Mouse (Mus musculus) embryonic facial prominence, embryonic 12.5 days (tissue): ENCODE data around the gene Fxyd4. TPM values are rescaled to one million over a fixed set of nuclear protein-coding genes. Genes with fewer than 3 reads are reported as not detected.

Experiments used
- ATAC-seq: fragments of 200-750 bp; cut with Nextera tagmentation; 2 replicates; pipeline ENCODE4 v1.8.0; 2017; ENCODE audit not compliant: insufficient number of reproducible peaks, insufficient read depth, low FRiP score, low TSS enrichment
- H3K27ac ChIP-seq: fragments of 300-500 bp; sonication (generic); 2 replicates; pipeline ENCODE4 v1.5.1; 2016; ENCODE audit warnings: mild to moderate bottlenecking
- H3K27me3 ChIP-seq: fragments of 300-500 bp; sonication (generic); 2 replicates; pipeline ENCODE4 v1.6.1; 2016; ENCODE audit warnings: mild to moderate bottlenecking, moderate library complexity
- H3K36me3 ChIP-seq: fragments of 300-500 bp; sonication (generic); 2 replicates; pipeline ENCODE4 v1.6.1; 2016; ENCODE audit warnings: mild to moderate bottlenecking
- H3K4me1 ChIP-seq: fragments of 300-500 bp; sonication (generic); 2 replicates; pipeline ENCODE4 v1.6.1; 2016
- H3K4me2 ChIP-seq: fragments of 300-500 bp; sonication (generic); replicated peaks from 2 replicates; pipeline ENCODE4 v1.6.1; 2016; ENCODE audit warnings: mild to moderate bottlenecking, moderate library complexity
- H3K4me3 ChIP-seq: fragments of 300-500 bp; sonication (generic); 2 replicates; pipeline ENCODE4 v1.5.1; 2016; ENCODE audit warnings: mild to moderate bottlenecking
- H3K9ac ChIP-seq: fragments of 300-500 bp; sonication (generic); 2 replicates; pipeline ENCODE4 v1.6.1; 2016; ENCODE audit warnings: mild to moderate bottlenecking, moderate library complexity
- H3K9me3 ChIP-seq: fragments of 300-500 bp; sonication (generic); 2 replicates; pipeline ENCODE4 v1.6.1; 2016; ENCODE audit warnings: mild to moderate bottlenecking, moderate library complexity
- WGBS: fragments of 180-500 bp; shearing (Covaris S2); methylation state at CpG from one replicate; pipeline ENCODE4 v1.1.7; 2016; 5-methylcytosine and 5-hydroxymethylcytosine counted together
- polyA plus RNA-seq: library from polyadenylated mRNA; unstranded; fragments of >200 nt; fragmentation: Nextera tagmentation; extraction: Ambion mirVana; gene quantifications from 2 replicates; pipeline ENCODE4 v1.2.1, GENCODE M21; 2016

Gene Fxyd4
- 2.2 and 3.7 TPM in 2 replicates for polyA plus RNA-seq

DNA sequence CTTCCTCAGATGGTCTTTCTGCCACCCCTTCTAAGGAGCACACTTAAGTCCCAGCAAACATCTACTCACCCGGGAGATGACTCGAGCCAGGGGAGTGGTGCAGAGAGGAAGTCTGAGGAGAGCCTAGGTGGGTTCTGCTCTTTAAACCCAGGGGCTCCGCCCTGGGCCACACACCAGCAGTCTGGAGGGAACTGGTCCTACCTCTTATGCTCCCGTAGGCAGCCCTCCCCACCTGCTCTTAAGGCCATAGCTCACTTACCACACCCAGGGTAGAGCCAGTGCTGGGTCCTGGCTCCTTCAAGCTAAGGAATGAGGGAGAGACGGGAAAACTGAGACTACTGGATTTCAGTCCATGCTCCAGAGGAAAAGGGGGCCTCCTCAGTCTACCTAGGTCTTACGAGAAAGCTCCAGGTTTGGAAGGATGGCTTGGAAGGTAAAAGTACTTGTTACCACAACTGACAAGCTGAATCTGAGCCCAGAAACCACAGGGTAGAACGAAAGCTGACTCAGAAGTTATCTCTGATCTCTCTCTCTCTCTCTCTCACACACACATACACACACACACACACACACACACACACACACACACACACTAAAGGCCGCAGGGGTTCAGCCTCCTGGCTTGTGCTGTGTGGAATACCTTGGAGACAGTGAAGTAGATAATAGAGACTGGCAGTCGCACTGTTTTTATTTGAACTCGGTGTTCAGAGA is at the start of gene Fxyd4:
TSS of gene Fxyd4 (minus strand) at position 471 of the 711 bp plus-strand sequence.
- ATAC-seq: no peak

GRCm38 (mm10) chr6:117987173-117987572 is 49.7 kb upstream of the Fxyd4 start:
- Histone ChIP-seq H3K27ac (no peak overlapping the region), H3K4me3 (no peak overlapping the region), H3K27me3 (no peaks in the 10 kb centered on the region), H3K9ac (no peak overlapping the region), H3K4me2 (no peak overlapping the region), H3K9me3 (no peaks in the 10 kb centered on the region), H3K4me1 (no peaks in the 10 kb centered on the region), H3K36me3 (no peaks in the 10 kb centered on the region)
- WGBS: 56% methylated on average over 5 of the region's 5 CpGs
- no peak for ATAC-seq

More for the DNA sequence above, at the start of gene Fxyd4:
- H3K4me2 ChIP-seq: no peak within 1 kb of the TSS
- H3K4me3 ChIP-seq: no peak within 1 kb of the TSS
- no peaks in the 10 kb centered on the region for H3K9me3 ChIP-seq
- H3K9ac ChIP-seq: no peak within 1 kb of the TSS
- no peaks in the 10 kb centered on the region for H3K4me1 ChIP-seq
- H3K36me3 ChIP-seq: no peaks in the 10 kb centered on the region
- H3K27me3 ChIP-seq: no peaks in the 10 kb centered on the region
- WGBS: 74% methylated on average over 10 of the region's 10 CpGs
- H3K27ac ChIP-seq: no peak within 1 kb of the TSS

- H3K4me2 ChIP-seq: no peak overlapping the region
- no peaks in the 10 kb centered on the region for H3K4me1 ChIP-seq
- H3K27ac ChIP-seq: no peak overlapping the region
- no peak overlapping the region for H3K9ac ChIP-seq
- ATAC-seq: no peak
- 46% methylated on average over 9 of the region's 9 CpGs for WGBS
- H3K4me3 ChIP-seq: no peak overlapping the region
- no peaks in the 10 kb centered on the region; the same call in 1 of the 2 replicates for H3K9me3 ChIP-seq
- no peaks in the 10 kb centered on the region for H3K36me3 ChIP-seq
- H3K27me3 ChIP-seq: no peaks in the 10 kb centered on the region
Observed at GRCm38 (mm10) chr6:117966729-117967128, 29.2 kb upstream of the Fxyd4 start.

DNA sequence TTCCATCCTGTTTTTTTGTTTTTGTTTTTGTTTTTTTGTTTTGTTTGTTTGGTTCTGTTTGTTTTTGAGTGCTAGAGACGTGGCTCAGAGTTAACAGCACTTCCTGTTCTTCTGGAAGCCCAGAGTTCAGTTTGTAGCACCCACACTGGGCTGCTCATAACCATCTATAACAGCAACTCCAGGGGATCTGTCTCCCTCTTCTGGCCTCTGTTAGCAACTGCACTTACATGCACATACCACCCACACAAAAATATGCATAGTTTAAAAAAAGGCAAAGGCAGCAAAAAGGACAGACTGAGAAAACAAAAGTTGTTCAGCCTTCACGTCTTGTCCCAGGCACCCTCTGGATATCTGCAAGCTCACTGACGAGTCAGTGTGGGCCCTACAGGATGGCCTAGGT is 25.7 kb upstream of the Fxyd4 start:
- WGBS: 83% methylated on average over 3 of the region's 3 CpGs
- no peaks in the 10 kb centered on the region for H3K36me3 ChIP-seq
- H3K27ac ChIP-seq: no peak overlapping the region
- H3K9me3 ChIP-seq: no peaks in the 10 kb centered on the region; the same call in 1 of the 2 replicates
- H3K9ac ChIP-seq: no peak overlapping the region
- no peak for ATAC-seq
- H3K27me3 ChIP-seq: no peaks in the 10 kb centered on the region
- no peak overlapping the region for H3K4me3 ChIP-seq
- no peaks in the 10 kb centered on the region for H3K4me1 ChIP-seq
- H3K4me2 ChIP-seq: no peak overlapping the region

GRCm38 (mm10) chr6:117956851-117957501 is 19.5 kb upstream of the Fxyd4 start:
- Histone ChIP-seq H3K4me1 (0 out of 2 replicates have a peak, but pooled peaks cover 5% of the 10 kb centered on the region), H3K36me3 (no peaks in the 10 kb centered on the region), H3K27ac (no peak overlapping the region), H3K27me3 (no peaks in the 10 kb centered on the region), H3K4me2 (no peak overlapping the region), H3K9ac (no peak overlapping the region), H3K9me3 (no peaks in the 10 kb centered on the region), H3K4me3 (no peak overlapping the region)
- 17% methylated on average over 14 of the region's 14 CpGs for WGBS
- no peak for ATAC-seq

DNA sequence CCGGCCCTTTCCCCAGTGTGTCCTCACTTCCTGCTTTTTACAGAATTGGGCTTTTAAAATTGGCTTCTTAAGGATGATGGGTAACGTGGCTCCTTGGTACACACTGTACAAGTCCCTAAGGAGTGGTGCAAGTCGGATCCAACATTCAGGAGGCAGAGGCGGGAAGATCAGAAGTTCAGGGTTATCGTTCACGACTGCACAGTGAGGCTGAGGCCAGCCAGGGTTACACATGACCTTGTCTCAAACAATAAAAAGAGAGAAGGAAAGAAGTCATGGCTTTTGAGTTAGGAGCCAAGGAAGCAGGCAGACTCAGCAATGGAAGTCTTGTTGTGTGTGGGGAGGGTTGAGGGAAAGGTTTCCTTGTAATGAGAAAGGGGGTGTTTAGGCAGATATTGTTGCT is 18.7 kb upstream of the Fxyd4 start:
- no peak for ATAC-seq
- Histone ChIP-seq H3K36me3 (no peaks in the 10 kb centered on the region), H3K4me3 (no peak overlapping the region), H3K9me3 (no peaks in the 10 kb centered on the region), H3K27me3 (no peaks in the 10 kb centered on the region), H3K4me2 (no peak overlapping the region), H3K27ac (no peak overlapping the region), H3K4me1 (0 out of 2 replicates have a peak, but pooled peaks cover 5% of the 10 kb centered on the region), H3K9ac (no peak overlapping the region)
- 61% methylated on average over 6 of the region's 6 CpGs for WGBS

DNA sequence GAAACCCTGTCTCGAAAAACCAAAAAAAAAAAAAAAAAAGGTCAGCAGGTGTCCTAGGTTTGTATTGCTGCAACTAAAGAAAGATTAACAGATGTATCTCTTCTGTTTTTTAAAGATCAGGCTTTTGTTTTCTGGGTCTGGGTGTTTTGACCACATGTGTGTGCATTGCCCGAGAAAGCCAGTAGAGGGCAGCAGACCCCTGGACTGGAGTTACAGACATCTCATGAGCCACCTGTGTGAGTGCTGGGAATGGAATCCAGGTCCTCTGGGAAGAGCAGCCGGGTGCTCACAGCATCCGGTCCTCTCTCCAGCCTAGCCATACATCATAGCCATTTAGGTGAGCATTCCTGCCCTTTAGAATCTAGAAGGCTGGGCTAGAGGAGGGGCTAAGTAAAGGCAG is 14.8 kb upstream of the Fxyd4 start:
- H3K27ac ChIP-seq: no peak overlapping the region
- no peak overlapping the region for H3K9ac ChIP-seq
- 0 out of 2 replicates have a peak, but pooled peaks cover 5% of the 10 kb centered on the region for H3K4me1 ChIP-seq
- H3K4me3 ChIP-seq: no peak overlapping the region
- WGBS: 82% methylated on average over 4 of the region's 4 CpGs
- no peak for ATAC-seq
- H3K36me3 ChIP-seq: no peaks in the 10 kb centered on the region
- no peaks in the 10 kb centered on the region for H3K27me3 ChIP-seq
- H3K4me2 ChIP-seq: no peak overlapping the region
- no peaks in the 10 kb centered on the region for H3K9me3 ChIP-seq

DNA sequence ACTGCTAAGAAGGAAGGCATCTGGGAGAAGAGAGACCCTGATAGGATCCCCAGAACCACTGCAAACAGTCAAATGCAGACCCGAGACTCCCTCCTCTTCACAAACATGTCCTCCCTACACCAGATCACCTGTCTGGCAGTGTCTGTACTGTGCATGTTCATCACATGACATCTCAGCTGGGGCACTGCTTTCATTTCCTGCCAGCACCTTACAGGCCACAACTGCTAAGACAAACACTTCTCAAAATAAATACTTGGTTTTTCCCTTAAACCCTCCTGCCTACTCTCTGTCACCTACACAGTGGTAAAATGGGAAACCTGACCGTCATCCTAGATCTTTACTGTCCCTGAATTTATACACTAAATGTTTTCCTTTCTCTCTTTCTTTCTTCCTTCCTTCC is 6.4 kb upstream of the Fxyd4 start:
- WGBS: 83% methylated on average over 2 of the region's 2 CpGs
- ATAC-seq: no peak
- H3K4me1 ChIP-seq: no peaks in the 10 kb centered on the region
- no peak overlapping the region for H3K9ac ChIP-seq
- no peaks in the 10 kb centered on the region for H3K36me3 ChIP-seq
- no peak overlapping the region for H3K4me2 ChIP-seq
- no peaks in the 10 kb centered on the region for H3K9me3 ChIP-seq
- H3K27ac ChIP-seq: no peak overlapping the region
- no peaks in the 10 kb centered on the region for H3K27me3 ChIP-seq
- no peak overlapping the region for H3K4me3 ChIP-seq

DNA sequence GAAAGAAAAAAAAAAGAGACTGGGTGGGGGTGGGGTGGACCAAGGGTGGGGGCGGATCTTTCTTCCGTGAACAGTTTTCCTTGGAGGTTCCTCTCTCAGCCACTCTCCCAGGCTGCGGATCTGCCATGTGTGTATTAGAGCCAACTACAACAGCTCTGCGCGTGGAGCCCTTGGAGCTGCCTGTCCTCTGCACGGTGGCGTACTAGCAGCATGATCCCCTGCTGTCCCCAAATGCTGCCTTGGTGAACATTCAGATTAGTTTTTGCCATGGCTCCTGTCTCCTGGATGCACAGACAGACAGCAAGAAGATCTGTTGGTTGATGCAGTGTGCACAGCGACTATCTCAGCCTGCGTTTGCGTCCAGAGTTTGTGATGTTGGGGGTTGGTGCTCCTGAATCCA is 5.3 kb upstream of the Fxyd4 start:
- H3K9me3 ChIP-seq: no peaks in the 10 kb centered on the region
- H3K27me3 ChIP-seq: no peaks in the 10 kb centered on the region
- no peak for ATAC-seq
- H3K4me3 ChIP-seq: no peak overlapping the region
- H3K4me2 ChIP-seq: no peak overlapping the region
- H3K27ac ChIP-seq: no peak overlapping the region
- no peaks in the 10 kb centered on the region for H3K36me3 ChIP-seq
- H3K4me1 ChIP-seq: no peaks in the 10 kb centered on the region
- H3K9ac ChIP-seq: no peak overlapping the region
- 81% methylated on average over 10 of the region's 10 CpGs for WGBS

GRCm38 (mm10) chr6:117938951-117939350 is 1.5 kb upstream of the Fxyd4 start:
- H3K27me3 ChIP-seq: no peaks in the 10 kb centered on the region
- no peaks in the 10 kb centered on the region for H3K9me3 ChIP-seq
- no peak overlapping the region for H3K27ac ChIP-seq
- no peak overlapping the region for H3K9ac ChIP-seq
- H3K36me3 ChIP-seq: no peaks in the 10 kb centered on the region
- H3K4me1 ChIP-seq: no peaks in the 10 kb centered on the region
- no peak overlapping the region for H3K4me3 ChIP-seq
- WGBS: 86% methylated on average over 10 of the region's 10 CpGs
- no peak for ATAC-seq
- H3K4me2 ChIP-seq: no peak overlapping the region

- WGBS: 92% methylated on average over 14 of the region's 14 CpGs
- Histone ChIP-seq H3K4me3 (no peak overlapping the region), H3K4me2 (no peak overlapping the region), H3K4me1 (no peaks in the 10 kb centered on the region), H3K9ac (no peak overlapping the region), H3K9me3 (no peaks in the 10 kb centered on the region), H3K27ac (no peak overlapping the region), H3K27me3 (no peaks in the 10 kb centered on the region), H3K36me3 (no peaks in the 10 kb centered on the region)
- no peak for ATAC-seq
Observed at GRCm38 (mm10) chr6:117935681-117936612, 1.5 kb downstream of the Fxyd4 start.
